Mouse (Mus musculus): Measurements from ENCODE around the gene Ildr1.

DNA sequence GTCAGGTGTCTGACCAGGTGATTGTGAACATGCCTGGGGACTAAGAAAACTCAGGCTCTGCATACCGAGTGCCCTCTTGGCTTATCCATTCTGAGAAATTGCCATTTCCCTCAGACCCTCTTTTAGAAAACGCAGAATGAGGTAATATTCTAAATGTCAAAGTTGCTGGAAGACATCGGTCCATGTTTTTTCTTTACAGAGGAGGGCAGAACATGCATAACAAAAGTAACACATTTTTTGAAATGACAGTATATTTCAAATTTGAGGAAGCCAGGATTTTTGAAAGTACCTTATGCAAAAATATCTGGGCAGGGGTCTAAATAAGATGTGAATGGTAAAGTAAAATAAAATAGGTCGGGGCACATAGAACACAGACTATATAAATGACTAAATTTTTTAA lies 43.3 kb upstream of the Ildr1 start:
- TF ChIP-seq GATA1 (IDR thresholded peaks at IDR 0.05; ENCODE audit: borderline replicate concordance, low read length) (no peak), CTCF (IDR thresholded peaks at IDR 0.05; ENCODE audit: low read depth, low read length) (no peak), POLR2AphosphoS5 (IDR thresholded peaks at IDR 0.05; ENCODE audit: insufficient replicate concordance, low read depth, low read length) (no peak)
